ENCODE assay signal across 8 mouse cellular contexts in genomic region chr11:62788935-62789616, GRCm38 (mm10). TPM values are rescaled to one million over a fixed set of nuclear protein-coding genes. Genes with fewer than 3 reads are reported as not detected.
DNase-seq lines count a peak whose midpoint lies in the region; ATAC-seq and TF ChIP-seq lines count a peak whose summit lies in the region.

TSS of gene Zfp286 (minus strand) at chr11:62789462.

- peak within 1 kb of the TSS; percentile 54 for H3K4me3 ChIP-seq in erythroblast, embryonic 14.5 days (replicated peaks)
- H3K4me3 ChIP-seq in forebrain, embryonic 10.5 days: peak within 1 kb of the TSS; percentile 70
- peak within 1 kb of the TSS; percentile 70 to 73 for H3K4me3 ChIP-seq in heart, embryonic 14.5 days (ENCODE audit: control insufficient read depth in 1 of 2, insufficient read depth in 1 of 2, low read depth in 1 of 2, low read length in 2 of 2)
- H3K4me3 ChIP-seq in kidney, postnatal 0 days (replicated peaks; ENCODE audit: low read depth, low read length): peak within 1 kb of the TSS; percentile 42
- peak within 1 kb of the TSS; percentile 39; the same call in 1 of the 2 replicates for H3K4me3 ChIP-seq in liver, adult 2 months (ENCODE audit: insufficient read depth, low read depth, low read length)

- TF ChIP-seq POLR2A in liver, adult 2 months (IDR thresholded peaks at IDR 0.05; ENCODE audit: extremely low read depth, insufficient read depth, low read length): no peak

- H3K4me1 ChIP-seq in erythroblast, embryonic 14.5 days (ENCODE audit: control insufficient read depth): peaks cover 8% of the 10 kb centered on the region
- H3K4me1 ChIP-seq in forebrain, embryonic 10.5 days: peaks cover 16% of the 10 kb centered on the region
- H3K4me1 ChIP-seq in heart, embryonic 14.5 days (ENCODE audit: control insufficient read depth in 2 of 2, insufficient read depth in 2 of 2, low read length in 2 of 2): peaks cover 4 to 6% of the 10 kb centered on the region in 2 experiments; a peak in 2 of 4 replicates
- H3K4me1 ChIP-seq in kidney, postnatal 0 days (replicated peaks; ENCODE audit: insufficient read depth, low read length): peaks cover 3% of the 10 kb centered on the region; the same call in 1 of the 2 replicates
- H3K4me1 ChIP-seq in liver, adult 2 months (ENCODE audit: control insufficient read depth, insufficient read depth, low read length): no peaks in the 10 kb centered on the region

- 6% methylated on average over 34 of the region's 34 CpGs for WGBS in forebrain, embryonic 10.5 days
- 6% methylated on average over 34 of the region's 34 CpGs for WGBS in heart, embryonic 14.5 days
- 6% methylated on average over 34 of the region's 34 CpGs for WGBS in kidney, postnatal 0 days
- WGBS in liver, adult 2 months: 8% methylated on average over 34 of the region's 34 CpGs

- peak; percentile 94 for DNase-seq in forebrain, embryonic 10.5 days (ENCODE audit: extremely low spot score, low spot score)
- DNase-seq in kidney, postnatal 0 days (ENCODE audit: low spot score): peak; percentile 95
- no peak for DNase-seq in liver, adult 2 months (ENCODE audit: extremely low read depth, low read depth, low spot score)
- peak; percentile 18 to 19 for DNase-seq in monocyte, adult 2 months (ENCODE audit: low read depth in 1 of 2, low spot score in 2 of 2)
- DNase-seq in spleen, postnatal 14 days (ENCODE audit: low spot score in 2 of 2): peak; percentile 19 to 56

- peak within 1 kb of the TSS; percentile 92 for H3K27ac ChIP-seq in forebrain, embryonic 10.5 days
- 0 out of 4 replicates have a peak within 1 kb of the TSS, but pooled peaks of 1 of the 2 experiments have one; percentile 17 for H3K27ac ChIP-seq in heart, embryonic 14.5 days (replicated peaks in 1 of 2; ENCODE audit: control insufficient read depth in 1 of 2, insufficient read depth in 1 of 2, low read depth in 2 of 2, low read length in 2 of 2)
- H3K27ac ChIP-seq in kidney, postnatal 0 days: no peak within 1 kb of the TSS
- H3K27ac ChIP-seq in liver, adult 2 months (replicated peaks; ENCODE audit: insufficient read depth, low read depth, low read length): no peak within 1 kb of the TSS

- no peaks in the 10 kb centered on the region for H3K27me3 ChIP-seq in erythroblast, embryonic 14.5 days (ENCODE audit: control insufficient read depth)
- no peaks in the 10 kb centered on the region for H3K27me3 ChIP-seq in forebrain, embryonic 10.5 days (ENCODE audit: poor library complexity, severe bottlenecking)
- no peaks in the 10 kb centered on the region for H3K27me3 ChIP-seq in heart, embryonic 14.5 days (ENCODE audit: control insufficient read depth, insufficient read depth, low read length)
- no peaks in the 10 kb centered on the region for H3K27me3 ChIP-seq in kidney, postnatal 0 days (ENCODE audit: insufficient read depth, low read length)
- no peaks in the 10 kb centered on the region for H3K27me3 ChIP-seq in liver, adult 2 months (ENCODE audit: control insufficient read depth, insufficient read depth, low read length)

- H3K36me3 ChIP-seq in erythroblast, embryonic 14.5 days (ENCODE audit: control insufficient read depth): no peaks in the 10 kb centered on the region
- H3K36me3 ChIP-seq in forebrain, embryonic 10.5 days (replicated peaks): peaks cover 39% of the 10 kb centered on the region
- peaks cover 17% of the 10 kb centered on the region for H3K36me3 ChIP-seq in heart, embryonic 14.5 days (ENCODE audit: control insufficient read depth, insufficient read depth, low read length)
- peaks cover 3% of the 10 kb centered on the region; the same call in 1 of the 2 replicates for H3K36me3 ChIP-seq in kidney, postnatal 0 days (ENCODE audit: insufficient read depth, low read length)
- no peaks in the 10 kb centered on the region for H3K36me3 ChIP-seq in liver, adult 2 months (ENCODE audit: control insufficient read depth, insufficient read depth, low read length)

- no peaks in the 10 kb centered on the region for H3K79me2 ChIP-seq in liver, adult 2 months (ENCODE audit: control insufficient read depth, insufficient read depth, low read length)

- H3K9me3 ChIP-seq in erythroblast, embryonic 14.5 days (ENCODE audit: control insufficient read depth, low read length): no peaks in the 10 kb centered on the region
- no peaks in the 10 kb centered on the region for H3K9me3 ChIP-seq in forebrain, embryonic 10.5 days
- H3K9me3 ChIP-seq in heart, embryonic 14.5 days (ENCODE audit: control insufficient read depth, low read length): no peaks in the 10 kb centered on the region
- no peaks in the 10 kb centered on the region for H3K9me3 ChIP-seq in kidney, postnatal 0 days (replicated peaks; ENCODE audit: low read length)

- no peak for ATAC-seq in erythroblast, adult 5-6 weeks (replicated peaks; ENCODE audit: low FRiP score, poor library complexity, severe bottlenecking)
- ATAC-seq in heart, embryonic 14.5 days (ENCODE audit: insufficient number of reproducible peaks, insufficient read depth, low FRiP score, low read depth): peak; percentile 83
- peak; percentile 95 for ATAC-seq in kidney, postnatal 0 days (replicated peaks; ENCODE audit: low FRiP score, low read depth)

- TF ChIP-seq CTCF in kidney, postnatal 0 days (IDR thresholded peaks at IDR 0.05; ENCODE audit: low read depth): no peak
- TF ChIP-seq CTCF in liver, adult 2 months (IDR thresholded peaks at IDR 0.05; ENCODE audit: low read depth, low read length): no peak

- H3K4me2 ChIP-seq in heart, embryonic 14.5 days (ENCODE audit: low read length): peak within 1 kb of the TSS; percentile 95
- peak within 1 kb of the TSS; percentile 71 for H3K4me2 ChIP-seq in kidney, postnatal 0 days (ENCODE audit: low read length)

- H3K9ac ChIP-seq in heart, embryonic 14.5 days (ENCODE audit: low read length): peak within 1 kb of the TSS; percentile 78
- H3K9ac ChIP-seq in kidney, postnatal 0 days (ENCODE audit: low read depth, low read length): peak within 1 kb of the TSS; percentile 56
- no peak within 1 kb of the TSS; the same call in 1 of the 2 replicates for H3K9ac ChIP-seq in liver, adult 2 months (ENCODE audit: low read depth, low read length)

RNA-seq across cellular contexts. Expression of gene Zfp286, which starts in this region (rescaled TPM):
- polyA plus RNA-seq in erythroblast, embryonic 14.5 days (2012): 0.02 TPM in 1 of 2 replicates, not detected in the other
- total RNA-seq in erythroblast, adult 5-6 weeks (2015; ENCODE audit: low replicate concordance): 0.63 TPM in 1 of 2 replicates, not detected in the other
- total RNA-seq in erythroblast, adult 5-6 weeks (2017; ENCODE audit: low replicate concordance): not detected in 2 replicates
- 21.1 and 26.4 TPM in 2 replicates for polyA plus RNA-seq in forebrain, embryonic 10.5 days (2016; fragmentation: Nextera tagmentation; extraction: Ambion mirVana)
- 8.4 and 13.9 TPM in 2 replicates for polyA plus RNA-seq in heart, embryonic 14.5 days (2014; fragmentation: Nextera tagmentation; extraction: Ambion mirVana)
- 10.8 and 11.4 TPM in 2 replicates for polyA plus RNA-seq in kidney, postnatal 0 days (2015; fragmentation: Nextera tagmentation; extraction: Ambion mirVana)
- total RNA-seq in liver, adult 2 months (2014; rRNA removed): 0.07 and 0.18 TPM in 2 replicates
- polyA plus RNA-seq in liver, adult 2 months (2012; rRNA removed): not detected in 2 replicates
